13 mouse cellular contexts compared by ENCODE assay signal in the genomic region with DNA sequence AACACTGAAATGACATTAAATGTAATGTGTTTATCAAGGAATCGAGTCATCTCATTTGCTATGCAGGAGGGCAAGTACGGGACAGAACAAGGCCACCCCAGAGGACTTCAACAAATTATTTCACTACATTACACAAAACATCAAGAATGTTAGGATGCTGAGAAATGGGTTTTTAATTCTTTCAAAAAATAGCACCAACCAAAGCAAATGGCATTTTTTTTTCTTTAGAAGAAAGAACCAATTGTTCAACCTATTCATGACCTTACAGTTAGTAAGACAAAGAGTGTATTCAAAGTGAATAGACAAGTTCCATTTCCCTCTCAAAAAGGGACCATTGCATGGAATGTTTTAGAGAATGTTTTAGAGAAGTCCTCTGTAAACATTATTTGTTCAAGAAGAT.
"Had no signal": no experiment of that assay in that cellular context is flagged by ENCODE, and none has a peak within 500 bp of the region (broad histone marks: within the 10 kb centered on the region; RNA-seq: fewer than 3 reads in every experiment).

No protein-coding gene starts in this region.

- ATAC-seq: liver, postnatal 0 days; lung, postnatal 0 days; midbrain, embryonic 13.5 days; midbrain, embryonic 16.5 days had no signal

- DNase-seq: kidney, adult 2 months; kidney, postnatal 25 days; layer of hippocampus, postnatal 36 days; left cerebral cortex, postnatal 4 days; liver, postnatal 0 days; lung, embryonic 14.5 days; right cerebral cortex, adult 18-20 months; right cerebral cortex, postnatal 14 days; spleen, adult 18-20 months; thymus, postnatal 25 days had no signal
